Mouse (Mus musculus) MEL (cell line): ENCODE results near the gene Gatad2a. TPM values are rescaled to one million over a fixed set of nuclear protein-coding genes. Genes with fewer than 3 reads are reported as not detected.

Source experiments
- DNase-seq: peaks from one replicate; pipeline ENCODE4 v3.0.0; 2011; ENCODE audit warnings: low read depth, low spot score
- H3K27ac ChIP-seq: 2 replicates; pipeline ENCODE4 v1.5.1; 2012; ENCODE audit warnings: low read depth, mild to moderate bottlenecking, control low read depth, low read length, moderate library complexity; ENCODE audit not compliant: control insufficient read depth
- H3K27me3 ChIP-seq, 2 experiments: fragments of 150-350 bp in 1 of 2; sonication (generic) in 1 of 2; 2 replicates each; pipeline ENCODE4 v1.6.1; 2012; ENCODE audit warnings: low read length in 2 of 2, mild to moderate bottlenecking in 2 of 2, improper control_type of control experiment in 1 of 2, moderate library complexity in 1 of 2; ENCODE audit not compliant: insufficient read depth in 2 of 2, control insufficient read depth in 1 of 2
- H3K36me3 ChIP-seq, 2 experiments: 2 replicates each; pipeline ENCODE4 v1.6.1; 2012 to 2014; ENCODE audit warnings: low read length in 2 of 2, improper control_type of control experiment in 1 of 2, inconsistent platforms in 1 of 2, mild to moderate bottlenecking in 1 of 2; ENCODE audit not compliant: insufficient read depth in 2 of 2, control insufficient read depth in 1 of 2
- H3K4me1 ChIP-seq, 2 experiments: fragments of 150-350 bp in 1 of 2; sonication (generic) in 1 of 2; 2 replicates each; pipeline ENCODE4 v1.6.1; 2012; ENCODE audit warnings: low read length in 2 of 2, improper control_type of control experiment in 1 of 2, mild to moderate bottlenecking in 1 of 2; ENCODE audit not compliant: insufficient read depth in 2 of 2, control insufficient read depth in 1 of 2
- H3K4me3 ChIP-seq, 2 experiments: fragments of 150-350 bp in 1 of 2; sonication (generic) in 1 of 2; 2 replicates each; pipeline ENCODE4 v1.5.1; 2012; ENCODE audit warnings: low read depth in 2 of 2, low read length in 2 of 2, mild to moderate bottlenecking in 2 of 2, moderate library complexity in 2 of 2, control low read depth in 1 of 2, improper control_type of control experiment in 1 of 2; ENCODE audit not compliant: control insufficient read depth in 1 of 2, insufficient read depth in 1 of 2
- H3K79me2 ChIP-seq: 2 replicates; pipeline ENCODE4 v1.6.1; 2012; ENCODE audit warnings: mild to moderate bottlenecking, low read length, moderate library complexity; ENCODE audit not compliant: control insufficient read depth, poor library complexity, insufficient read depth
- H3K9ac ChIP-seq: 2 replicates; pipeline ENCODE4 v1.6.1; 2012; ENCODE audit warnings: low read depth, mild to moderate bottlenecking, control low read depth, low read length, moderate library complexity; ENCODE audit not compliant: control insufficient read depth, poor library complexity, severe bottlenecking
- H3K9me3 ChIP-seq: fragments of 150-350 bp; sonication (generic); replicated peaks from 2 replicates; pipeline ENCODE4 v1.6.1; 2012; ENCODE audit warnings: mild to moderate bottlenecking, low read length, improper control_type of control experiment, moderate library complexity; ENCODE audit not compliant: insufficient read depth
- BHLHE40 ChIP-seq: IDR thresholded peaks from 2 replicates; pipeline ENCODE4 v1.6.1; 2012; ENCODE audit warnings: low read depth, mild to moderate bottlenecking, inconsistent platforms, low read length, improper control_type of control experiment, borderline replicate concordance
- CHD1 ChIP-seq: IDR thresholded peaks from 2 replicates; pipeline ENCODE4 v1.6.1; 2012; ENCODE audit warnings: low read depth, mild to moderate bottlenecking, inconsistent platforms, low read length, improper control_type of control experiment
- CHD2 ChIP-seq: IDR thresholded peaks from 2 replicates; pipeline ENCODE4 v1.6.1; 2011; ENCODE audit warnings: low read length, improper control_type of control experiment
- CTCF ChIP-seq, 3 experiments: IDR thresholded peaks in 2 of 3; conservative IDR thresholded peaks in 1 of 3; 2 replicates each; pipeline ENCODE4 v1.5.1; 2011 to 2012; ENCODE audit warnings: low read length in 3 of 3, low read depth in 2 of 3, mild to moderate bottlenecking in 2 of 3, improper control_type of control experiment in 1 of 3, inconsistent platforms in 1 of 3, mixed read lengths in 1 of 3, moderate library complexity in 1 of 3; ENCODE audit not compliant: control insufficient read depth in 1 of 3, insufficient read depth in 1 of 3, poor library complexity in 1 of 3, severe bottlenecking in 1 of 3
- ELF1 ChIP-seq: IDR thresholded peaks from 2 replicates; pipeline ENCODE4 v1.6.1; 2014; ENCODE audit warnings: low read depth, mild to moderate bottlenecking, inconsistent platforms, low read length, improper control_type of control experiment, moderate library complexity
- EP300 ChIP-seq, 2 experiments: IDR thresholded peaks; 2 replicates each; pipeline ENCODE4 v1.6.1; 2011; ENCODE audit warnings: improper control_type of control experiment in 2 of 2, low read length in 2 of 2, low read depth in 1 of 2, mild to moderate bottlenecking in 1 of 2
- GATA1 ChIP-seq: IDR thresholded peaks from 2 replicates; pipeline ENCODE4 v1.6.1; 2011; ENCODE audit warnings: low read depth, low read length, improper control_type of control experiment
- HCFC1 ChIP-seq: IDR thresholded peaks from 2 replicates; pipeline ENCODE4 v1.6.1; 2012; ENCODE audit warnings: low read depth, mild to moderate bottlenecking, inconsistent platforms, low read length, improper control_type of control experiment, moderate library complexity
- MAFK ChIP-seq: IDR thresholded peaks from 2 replicates; pipeline ENCODE4 v1.6.1; 2011; ENCODE audit warnings: low read depth, mild to moderate bottlenecking, low read length, improper control_type of control experiment, borderline replicate concordance
- MAX ChIP-seq: IDR thresholded peaks from 2 replicates; pipeline ENCODE4 v1.6.1; 2011; ENCODE audit warnings: low read length, improper control_type of control experiment
- MAZ ChIP-seq: IDR thresholded peaks from 2 replicates; pipeline ENCODE4 v1.6.1; 2012; ENCODE audit warnings: low read depth, mild to moderate bottlenecking, inconsistent platforms, low read length, improper control_type of control experiment
- MEF2A ChIP-seq: IDR thresholded peaks from 2 replicates; pipeline ENCODE4 v1.6.1; 2014; ENCODE audit warnings: low read depth, mild to moderate bottlenecking, inconsistent platforms, low read length, improper control_type of control experiment; ENCODE audit not compliant: poor library complexity, insufficient replicate concordance, severe bottlenecking; ENCODE audit errors: extremely low read depth
- MXI1 ChIP-seq: IDR thresholded peaks from 2 replicates; pipeline ENCODE4 v1.6.1; 2011; ENCODE audit warnings: mild to moderate bottlenecking, low read depth, low read length, improper control_type of control experiment
- MYB ChIP-seq: IDR thresholded peaks from 2 replicates; pipeline ENCODE4 v1.6.1; 2011; ENCODE audit warnings: mild to moderate bottlenecking, low read depth, low read length, improper control_type of control experiment
- MYC ChIP-seq: IDR thresholded peaks from 2 replicates; pipeline ENCODE4 v1.6.1; 2011; ENCODE audit warnings: low read depth, mild to moderate bottlenecking, low read length, improper control_type of control experiment, moderate library complexity
- NRF1 ChIP-seq: IDR thresholded peaks from 2 replicates; pipeline ENCODE4 v1.6.1; 2014; ENCODE audit warnings: low read depth, mild to moderate bottlenecking, inconsistent platforms, low read length, improper control_type of control experiment, moderate library complexity; ENCODE audit not compliant: poor library complexity, insufficient read depth, severe bottlenecking
- POLR2A ChIP-seq, 2 experiments: IDR thresholded peaks; 2 replicates each; pipeline ENCODE4 v1.6.1; 2011 to 2012; ENCODE audit warnings: low read length in 2 of 2, mild to moderate bottlenecking in 2 of 2, control low read depth in 1 of 2, improper control_type of control experiment in 1 of 2, low read depth in 1 of 2, moderate library complexity in 1 of 2; ENCODE audit not compliant: control insufficient read depth in 1 of 2, insufficient read depth in 1 of 2, poor library complexity in 1 of 2
- POLR2AphosphoS2 ChIP-seq: IDR thresholded peaks from 2 replicates; pipeline ENCODE4 v1.6.1; 2011; ENCODE audit warnings: low read length, improper control_type of control experiment
- POLR2AphosphoS5 ChIP-seq: IDR thresholded peaks from 2 replicates; pipeline ENCODE4 v1.6.1; 2012; ENCODE audit warnings: low read depth, borderline replicate concordance, mild to moderate bottlenecking, inconsistent platforms, low read length, moderate library complexity, mixed read lengths
- RAD21 ChIP-seq: IDR thresholded peaks from 2 replicates; pipeline ENCODE4 v1.6.1; 2011; ENCODE audit warnings: mild to moderate bottlenecking, low read depth, low read length, improper control_type of control experiment
- RCOR1 ChIP-seq: IDR thresholded peaks from 2 replicates; pipeline ENCODE4 v1.6.1; 2012; ENCODE audit warnings: low read depth, mild to moderate bottlenecking, inconsistent platforms, low read length, improper control_type of control experiment
- SMC3 ChIP-seq: IDR thresholded peaks from 2 replicates; pipeline ENCODE4 v1.6.1; 2011; ENCODE audit warnings: low read depth, low read length, improper control_type of control experiment
- TAL1 ChIP-seq: IDR thresholded peaks from 2 replicates; pipeline ENCODE4 v1.6.1; 2012; ENCODE audit warnings: mild to moderate bottlenecking, inconsistent platforms, low read length, moderate library complexity, mixed read lengths
- UBTF ChIP-seq: IDR thresholded peaks from 2 replicates; pipeline ENCODE4 v1.6.1; 2012; ENCODE audit warnings: low read depth, mild to moderate bottlenecking, inconsistent platforms, low read length, improper control_type of control experiment, moderate library complexity, borderline replicate concordance; ENCODE audit not compliant: insufficient read depth
- USF2 ChIP-seq, 2 experiments: IDR thresholded peaks; 2 replicates each; pipeline ENCODE4 v1.6.1; 2011 to 2012; ENCODE audit warnings: improper control_type of control experiment in 2 of 2, low read length in 2 of 2, borderline replicate concordance in 1 of 2, inconsistent platforms in 1 of 2, low read depth in 1 of 2, mild to moderate bottlenecking in 1 of 2; ENCODE audit not compliant: insufficient read depth in 1 of 2
- ZC3H11A ChIP-seq: IDR thresholded peaks from 2 replicates; pipeline ENCODE4 v1.6.1; 2012; ENCODE audit warnings: low read depth, mild to moderate bottlenecking, inconsistent platforms, low read length, improper control_type of control experiment
- ZKSCAN1 ChIP-seq: IDR thresholded peaks from 2 replicates; pipeline ENCODE4 v1.6.1; 2012; ENCODE audit warnings: low read depth, mild to moderate bottlenecking, inconsistent platforms, low read length, improper control_type of control experiment, moderate library complexity
- ZMIZ1 ChIP-seq: IDR thresholded peaks from 2 replicates; pipeline ENCODE4 v1.6.1; 2012; ENCODE audit warnings: low read depth, mild to moderate bottlenecking, inconsistent platforms, low read length, improper control_type of control experiment, moderate library complexity
- ZNF384 ChIP-seq: IDR thresholded peaks from 2 replicates; pipeline ENCODE4 v1.6.1; 2012; ENCODE audit warnings: low read depth, mild to moderate bottlenecking, inconsistent platforms, low read length, improper control_type of control experiment
- polyA plus RNA-seq, 2 experiments: library from polyadenylated mRNA; stranded (reverse) in 1 of 2; unstranded in 1 of 2; fragments of >175 nt in 1 of 2; fragments of >200 nt in 1 of 2; gene quantifications; 2 replicates each; pipeline versions ENCODE4 v1.2.1 to v1.2.4; 2012; ENCODE audit warnings: low replicate concordance in 2 of 2, low read depth in 1 of 2; ENCODE audit not compliant: insufficient read length in 2 of 2, insufficient read depth in 1 of 2, missing spikeins in 1 of 2
- total RNA-seq: library from RNA; depleted of rRNA; stranded (reverse); fragments of 300-350 nt; gene quantifications from 2 replicates; pipeline ENCODE4 v1.2.3, GENCODE M21; 2012

Gatad2a gene
- total and polyA plus RNA-seq, 3 experiments: 38.0 to 129 (median 111) TPM

- peaks cover 7 to 18% of the 10 kb centered on the region in 2 experiments; a peak in 3 of 4 replicates for H3K36me3 ChIP-seq
- no peak overlapping the region for H3K9ac ChIP-seq
- peaks cover 10% of the 10 kb centered on the region for H3K79me2 ChIP-seq
- no peak for TF ChIP-seq MAZ
- peak overlapping the region; percentile 88 for H3K27ac ChIP-seq
- H3K4me3 ChIP-seq: no peak overlapping the region
- no peak for DNase-seq
- peaks cover 9 to 26% of the 10 kb centered on the region in 2 experiments for H3K4me1 ChIP-seq
- H3K9me3 ChIP-seq: no peaks in the 10 kb centered on the region
- H3K27me3 ChIP-seq: no peaks in the 10 kb centered on the region
Measured at GRCm38 (mm10) chr8:69921141-69921540, 75.0 kb downstream of the Gatad2a start.

GRCm38 (mm10) chr8:69919876-69920662, 76.1 kb downstream of the Gatad2a start:
- Histone ChIP-seq H3K36me3 (peaks cover 8 to 18% of the 10 kb centered on the region in 2 experiments; a peak in 3 of 4 replicates), H3K9me3 (no peaks in the 10 kb centered on the region), H3K9ac (peak overlapping the region; percentile 64), H3K27ac (peak overlapping the region; percentile 88), H3K27me3 (no peaks in the 10 kb centered on the region), H3K4me1 (peaks cover 9 to 26% of the 10 kb centered on the region in 2 experiments), H3K4me3 (no peak overlapping the region), H3K79me2 (peaks cover 10% of the 10 kb centered on the region)
- DNase-seq: peak; percentile 95
- TF ChIP-seq ZC3H11A: no peak; the same call in 1 of the 2 replicates
- peak; percentile 77 for TF ChIP-seq GATA1
- peak; percentile 57 for TF ChIP-seq TAL1
- peak in 1 of 2 experiments; percentile 51; a peak in 1 of 4 replicates for TF ChIP-seq POLR2A (IDR thresholded peaks at IDR 0.05; ENCODE audit: control insufficient read depth in 1 of 2, insufficient read depth in 1 of 2, low read depth in 1 of 2, low read length in 2 of 2, poor library complexity in 1 of 2)
- no peak for TF ChIP-seq POLR2AphosphoS2
- peak; percentile 49; the same call in 1 of the 2 replicates for TF ChIP-seq MXI1
- TF ChIP-seq NRF1: no peak
- no peak for TF ChIP-seq RAD21
- TF ChIP-seq MYB: no peak
- peak; percentile 47; the same call in 1 of the 2 replicates for TF ChIP-seq ELF1
- peak; percentile 56 for TF ChIP-seq HCFC1
- no peak for TF ChIP-seq CTCF (IDR thresholded peaks at IDR 0.05 in 2 of 3, conservative IDR thresholded peaks at IDR 0.05 in 1 of 3; ENCODE audit: control insufficient read depth in 1 of 3, insufficient read depth in 1 of 3, low read depth in 2 of 3, low read length in 3 of 3, poor library complexity in 1 of 3, severe bottlenecking in 1 of 3)
- TF ChIP-seq UBTF: no peak
- TF ChIP-seq MEF2A: no peak
- peak; percentile 75; the same call in 1 of the 2 replicates for TF ChIP-seq BHLHE40
- 0 out of 2 replicates have a peak, but pooled peaks have one; percentile 48 for TF ChIP-seq MYC
- TF ChIP-seq USF2 (IDR thresholded peaks at IDR 0.05; ENCODE audit: borderline replicate concordance in 1 of 2, insufficient read depth in 1 of 2, low read depth in 1 of 2, low read length in 2 of 2): peak; percentile 92 to 97
- TF ChIP-seq ZNF384: no peak
- no peak for TF ChIP-seq POLR2AphosphoS5
- no peak for TF ChIP-seq SMC3
- no peak for TF ChIP-seq CHD2
- TF ChIP-seq MAX: peak; percentile 95
- TF ChIP-seq EP300 (IDR thresholded peaks at IDR 0.05; ENCODE audit: low read depth in 1 of 2, low read length in 2 of 2): peak; percentile 55 to 65; a peak in 3 of 4 replicates
- TF ChIP-seq CHD1: no peak
- TF ChIP-seq RCOR1: no peak
- no peak for TF ChIP-seq ZKSCAN1
- TF ChIP-seq ZMIZ1: no peak
- no peak for TF ChIP-seq MAFK
